Mouse (Mus musculus): Measurements from ENCODE around the gene Sigirr.
A peak's percentile ranks its signal among the peaks of the same experiment; 100 is the strongest.

The Sigirr gene

DNA sequence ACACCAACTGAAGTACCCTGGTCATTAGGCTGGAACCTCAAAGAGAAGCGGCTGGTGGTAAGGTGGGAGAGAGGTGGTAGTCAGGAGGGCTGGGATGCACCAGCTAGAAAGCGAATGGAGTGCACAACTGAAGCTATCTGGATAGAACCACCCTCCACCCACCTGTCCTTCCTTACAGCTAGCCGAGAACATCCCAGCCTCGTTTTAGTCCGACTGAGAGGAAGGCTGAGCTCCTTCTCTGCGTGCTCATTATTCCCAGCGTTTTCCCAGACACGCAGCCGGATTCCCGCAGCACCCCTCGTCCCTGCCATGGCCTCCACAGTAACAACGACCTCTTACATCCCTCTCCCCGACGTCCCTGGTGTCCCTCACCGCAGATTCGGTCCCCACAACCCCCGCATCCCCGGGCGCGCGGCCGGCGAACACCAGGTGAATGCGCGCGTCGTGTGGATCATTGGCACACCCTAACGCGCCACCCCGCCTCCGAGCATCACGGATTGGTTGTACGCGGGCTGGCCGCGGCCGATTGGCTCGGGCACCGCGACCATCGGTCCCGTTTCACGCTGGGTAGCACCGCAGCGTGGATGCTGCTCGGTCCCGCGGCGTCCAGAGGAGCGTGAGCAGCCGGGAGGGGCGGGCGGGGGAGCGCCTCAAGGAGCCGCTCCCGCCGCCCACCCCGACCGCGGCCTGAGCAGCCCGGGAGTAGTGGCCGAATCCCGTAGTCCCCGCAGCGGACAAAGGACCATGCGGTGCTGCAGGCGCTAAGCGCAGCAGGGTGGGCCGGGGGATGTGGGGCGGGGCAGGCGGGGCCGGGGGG is 39.7 kb downstream of the Sigirr start, which contains the start of gene B4galnt4:
Gene B4galnt4, plus strand, starts transcription at position 679 of the 817 bp plus-strand sequence.
- DNase-seq (ENCODE audit: low spot score): peak; percentile 88

DNA sequence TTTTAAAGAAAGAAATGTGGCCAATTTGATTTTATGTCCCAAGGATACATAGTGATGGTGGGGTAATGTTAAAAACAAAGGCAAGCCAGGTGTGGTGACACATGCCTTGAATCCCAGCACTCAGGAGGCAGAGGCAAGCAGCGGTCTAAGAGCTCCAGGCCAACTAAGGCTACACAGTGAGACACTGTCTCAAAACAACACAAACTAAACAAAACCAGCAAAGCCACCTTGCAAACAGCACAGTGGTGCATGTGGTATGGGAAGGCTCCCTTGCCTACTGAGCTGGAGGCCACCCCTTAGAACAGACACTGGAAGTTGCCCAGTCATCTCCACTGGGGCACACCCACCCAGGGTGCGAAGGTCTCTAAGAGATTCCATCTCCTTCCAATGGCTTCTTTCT is 40.4 kb downstream of the Sigirr start:
- no peak for DNase-seq (ENCODE audit: low spot score)

DNA sequence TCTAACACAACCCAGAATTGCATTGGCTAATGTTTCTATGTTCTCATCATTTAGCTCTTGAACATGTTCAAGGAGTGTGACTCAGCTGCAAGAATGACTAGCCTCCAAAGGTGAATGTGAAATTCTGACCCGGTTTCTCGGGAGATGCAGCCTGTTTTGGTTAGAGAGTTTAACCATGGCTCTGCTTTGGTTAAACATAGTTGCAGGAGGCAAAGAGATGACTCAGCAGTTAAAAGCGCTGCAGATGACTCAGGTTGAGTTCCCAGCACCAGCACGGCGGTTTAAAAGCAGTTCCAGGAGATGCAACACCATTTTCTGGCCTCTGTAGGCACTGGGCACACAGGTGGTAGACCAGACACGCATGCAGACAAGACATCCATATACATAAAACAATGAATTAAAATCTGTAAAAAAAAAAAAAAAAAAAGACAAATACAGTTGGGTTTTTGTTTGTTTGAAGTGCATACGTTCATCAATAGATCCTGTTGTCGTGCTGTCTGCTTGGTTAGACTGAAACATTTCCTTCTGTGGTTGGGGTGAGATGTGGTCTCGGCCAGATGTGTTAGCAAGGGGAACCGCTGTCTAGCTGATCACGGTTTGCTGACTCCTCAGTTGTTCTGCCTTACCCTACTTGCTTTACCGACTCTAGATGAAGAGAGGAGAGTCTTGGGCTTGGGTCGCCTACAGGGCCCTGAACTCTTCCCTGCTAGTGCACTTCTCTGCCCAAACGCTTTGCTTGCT is 41.6 kb downstream of the Sigirr start:
- DNase-seq (ENCODE audit: low spot score): no peak

GRCm38 (mm10) chr7:141057541-141057940 is 42.8 kb downstream of the Sigirr start:
- DNase-seq (ENCODE audit: low spot score): no peak

GRCm38 (mm10) chr7:141056976-141057375 is 43.4 kb downstream of the Sigirr start:
- DNase-seq (ENCODE audit: low spot score): no peak

DNA sequence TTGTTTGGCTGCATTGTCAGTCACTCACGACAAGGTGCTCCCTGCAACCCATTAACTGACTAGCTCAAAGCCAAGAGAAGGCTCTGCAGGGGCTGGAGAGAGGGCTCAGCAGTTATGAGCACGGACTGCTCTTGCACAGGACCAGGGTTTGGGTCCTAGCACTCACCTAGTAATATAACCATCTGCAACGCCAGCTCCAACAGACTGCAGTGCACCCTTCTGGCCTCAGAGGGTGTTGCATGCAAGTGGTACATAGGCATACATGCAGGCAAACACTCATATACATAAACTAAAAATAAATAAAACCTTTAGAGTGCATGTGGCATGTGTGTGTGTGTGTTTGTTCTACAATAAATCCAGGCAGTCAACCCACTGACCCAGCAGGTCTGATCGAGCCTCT is 44.6 kb downstream of the Sigirr start:
- DNase-seq (ENCODE audit: low spot score): no peak

DNA sequence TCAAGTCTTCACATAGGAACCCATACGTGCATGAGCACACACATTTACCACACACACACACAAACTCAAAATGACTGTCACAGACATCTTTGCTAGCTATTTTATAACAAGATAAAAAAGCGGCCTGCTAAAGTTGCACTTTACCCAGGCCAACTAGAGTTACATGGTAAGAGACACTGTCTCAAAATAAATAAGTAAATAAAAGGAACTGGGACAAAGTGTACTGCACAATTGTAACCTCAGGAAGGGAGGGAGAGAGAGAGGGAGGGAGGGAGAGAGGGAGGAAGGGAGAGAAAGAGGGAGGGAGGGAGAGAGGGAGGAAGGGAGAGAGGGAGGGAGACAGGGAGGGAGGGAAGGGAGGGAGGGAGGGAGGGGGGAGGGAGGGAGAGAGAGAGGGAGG is 48.0 kb downstream of the Sigirr start:
- DNase-seq (ENCODE audit: low spot score): no peak

DNA sequence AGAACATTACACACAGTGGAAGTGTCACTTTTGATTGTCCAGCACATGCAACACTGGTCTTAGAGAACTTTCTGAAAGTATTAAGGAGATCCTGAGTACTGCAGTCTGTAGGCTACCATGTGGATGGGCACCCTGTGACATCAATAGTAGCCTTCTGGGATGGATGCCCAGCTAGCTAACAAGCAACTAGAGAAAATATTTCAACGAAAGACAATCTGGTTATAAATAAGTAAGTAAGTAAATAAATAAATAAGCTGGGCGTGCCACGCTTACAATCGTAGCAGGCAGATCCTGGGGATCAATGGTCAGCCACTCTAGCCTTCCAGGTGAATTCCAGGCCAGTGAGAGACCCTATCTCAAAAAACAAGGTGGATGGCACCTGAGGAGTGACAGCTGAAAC is 48.4 kb downstream of the Sigirr start:
- no peak for DNase-seq (ENCODE audit: low spot score)

DNA sequence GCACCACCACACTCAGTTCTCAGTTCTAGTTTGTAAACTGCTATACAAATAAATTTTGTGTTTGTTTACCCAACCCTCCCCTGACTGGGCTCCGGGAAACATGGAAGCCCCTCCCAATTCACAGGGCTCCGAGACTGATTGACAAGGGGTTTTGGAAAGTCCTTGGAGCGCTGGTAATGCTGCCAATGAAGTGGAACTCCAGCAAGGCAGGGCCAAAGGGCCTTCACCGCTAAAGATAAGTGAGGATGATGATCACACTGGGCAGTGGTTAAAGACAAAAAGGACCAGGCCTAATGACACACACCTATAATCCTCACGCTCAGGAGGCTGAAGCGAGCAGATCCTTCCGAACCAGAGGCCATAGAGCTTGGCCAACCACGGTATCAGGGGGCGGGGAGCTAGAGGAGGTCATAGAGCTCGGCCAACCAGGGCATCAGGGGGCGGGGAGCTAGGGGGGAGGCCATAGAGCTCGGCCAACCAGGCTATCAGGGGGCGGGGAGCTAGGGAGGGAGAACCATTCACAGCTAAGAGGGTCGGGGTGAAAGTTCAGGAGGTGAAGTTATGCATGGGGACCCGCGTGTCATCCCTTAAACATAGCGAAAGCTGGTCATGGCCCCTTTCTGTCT is 49.2 kb downstream of the Sigirr start:
- DNase-seq (ENCODE audit: low spot score): no peak

DNA sequence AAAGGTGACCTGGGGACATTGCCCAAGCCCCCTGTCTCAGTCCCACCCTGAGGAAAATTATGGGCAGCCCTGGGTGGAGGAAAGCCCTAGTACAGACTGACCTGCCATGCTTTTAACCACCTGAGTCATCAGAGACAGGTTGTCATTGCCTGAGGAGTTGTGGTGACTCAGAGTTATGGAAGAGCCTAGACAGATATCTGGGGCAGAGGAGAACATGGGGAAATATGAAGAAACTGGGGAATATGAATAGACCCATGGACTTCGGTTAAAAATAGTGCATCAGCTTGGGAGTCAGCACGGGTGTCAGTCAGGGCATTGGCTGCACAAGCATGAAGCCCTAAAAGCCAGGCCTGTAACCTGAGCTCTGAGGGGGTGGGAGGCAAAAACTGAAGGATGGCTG is 51.0 kb downstream of the Sigirr start:
- DNase-seq (ENCODE audit: low spot score): no peak

DNA sequence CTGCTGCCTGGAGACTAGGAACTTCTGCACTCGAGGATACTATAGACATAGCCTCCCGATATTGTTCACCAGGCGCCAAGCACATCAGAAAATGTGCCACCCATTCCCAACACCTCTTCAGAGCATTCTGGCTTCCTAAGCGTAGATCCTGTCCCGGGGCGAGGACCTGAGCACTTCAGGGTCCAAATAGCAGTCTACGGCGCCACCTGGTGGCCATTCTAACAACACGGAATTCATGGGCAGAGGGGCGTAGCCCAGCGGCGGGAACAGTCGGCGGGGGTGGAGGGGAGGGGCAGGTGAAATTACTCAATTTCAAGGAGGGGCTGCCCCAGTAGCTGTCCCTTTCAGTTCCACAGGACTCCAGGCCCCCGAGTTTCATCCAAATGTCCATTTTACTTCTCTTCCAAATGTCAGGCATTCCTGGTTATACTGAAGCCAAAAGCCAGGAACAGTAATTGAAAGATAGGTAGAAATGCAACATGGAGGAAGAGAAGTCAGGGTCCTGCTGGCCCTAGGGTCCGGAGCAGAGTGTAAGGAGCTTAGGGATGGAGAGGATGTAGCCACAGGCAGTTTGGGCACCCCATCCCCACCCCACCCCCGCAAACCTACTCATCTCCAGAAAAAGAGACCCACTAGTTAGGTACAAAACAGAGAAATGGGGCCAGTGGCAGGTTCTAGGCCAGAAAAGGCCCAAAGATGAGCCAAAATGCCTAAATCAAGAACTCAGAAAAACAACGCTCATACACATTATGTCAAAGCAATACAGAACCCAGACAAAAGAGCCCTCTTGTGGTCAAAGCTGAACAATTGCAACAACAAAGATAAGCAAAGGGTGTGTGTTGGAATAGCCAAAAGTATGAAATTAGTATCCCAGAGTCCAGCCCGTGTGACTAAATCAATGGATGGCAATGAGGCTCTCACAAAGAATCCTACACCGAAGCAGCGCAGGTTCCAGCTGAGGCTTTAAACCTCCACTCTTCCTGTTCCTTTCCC is 51.9 kb downstream of the Sigirr start:
- peak; percentile 93 for DNase-seq (ENCODE audit: low spot score)

- peak; percentile 79 for DNase-seq (ENCODE audit: low spot score)
These were observed 52.7 kb downstream of the Sigirr start for GRCm38 (mm10) chr7:141047581-141048225.

DNA sequence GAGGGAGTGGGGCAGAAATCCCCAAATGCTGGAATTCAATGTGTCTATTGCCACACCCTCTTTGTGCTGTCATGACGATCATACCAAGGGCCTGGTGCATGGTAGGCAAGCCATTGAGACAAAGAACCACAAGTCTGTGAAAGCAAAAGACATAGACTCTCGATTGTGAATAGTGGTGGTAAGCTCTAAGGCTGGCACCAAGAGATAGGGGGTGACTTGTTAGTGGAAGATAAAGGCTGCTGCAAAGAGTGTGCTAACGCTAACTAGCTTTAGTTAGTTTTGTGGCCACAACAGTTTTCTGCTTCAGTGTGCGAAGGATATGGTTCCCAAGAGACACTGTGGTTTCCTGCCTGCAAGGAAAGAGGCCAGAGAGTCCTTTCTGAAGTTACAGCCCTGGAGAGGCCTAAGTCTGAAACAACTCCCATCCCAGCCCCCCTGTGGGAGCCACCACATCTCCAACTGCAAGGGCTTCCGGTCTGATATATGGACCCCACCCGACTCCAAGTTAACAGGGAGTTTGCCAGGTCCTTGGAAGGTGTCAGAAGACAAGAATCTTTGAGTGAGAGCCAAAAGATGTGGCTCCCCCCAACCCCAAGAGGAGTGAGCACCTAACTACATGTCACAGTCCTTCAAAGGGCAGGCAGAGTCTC is 53.3 kb downstream of the Sigirr start:
- DNase-seq (ENCODE audit: low spot score): no peak

DNA sequence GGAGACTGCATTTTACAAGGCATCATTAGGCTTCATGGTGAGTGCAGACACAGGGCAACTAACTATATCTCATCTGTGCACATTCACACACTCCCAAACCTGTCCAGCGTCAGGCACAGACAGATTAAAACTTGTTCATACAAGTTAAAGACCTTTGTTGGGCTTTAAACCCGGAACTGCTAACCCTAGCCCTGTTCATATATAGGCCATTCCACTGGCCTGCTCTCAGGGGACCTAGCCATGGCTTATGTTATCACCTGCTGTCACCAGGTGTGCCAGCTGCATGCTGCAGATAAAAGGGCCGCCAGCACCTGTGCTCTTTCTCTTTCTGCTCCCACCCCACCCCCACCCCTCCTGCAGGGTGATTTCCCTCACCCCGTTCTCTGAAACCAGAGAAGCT is 57.8 kb downstream of the Sigirr start:
- no peak for DNase-seq (ENCODE audit: low spot score)

- peak; percentile 83 for DNase-seq (ENCODE audit: low spot score)
These were observed 58.7 kb downstream of the Sigirr start for GRCm38 (mm10) chr7:141041661-141042060.
